Mouse (Mus musculus) small intestine, adult 2 months (tissue): ENCODE measurements at regions not wholly inside any gene's neighbourhood (a gene's known extent, or its start where the extent isn't known, plus 50 kb on each side); places are given as distances from the start of the nearest gene placed in this dataset.

Experiments used
- CTCF ChIP-seq: fragments of 200-500 bp; IDR thresholded peaks from 2 replicates; pipeline ENCODE4 v1.5.1; 2012; ENCODE audit warnings: low read depth, mild to moderate bottlenecking, control low read depth, inconsistent platforms, low read length, moderate library complexity, mixed read lengths; ENCODE audit not compliant: insufficient replicate concordance, insufficient read length; ENCODE audit errors: extremely low read depth
- POLR2A ChIP-seq: fragments of 200-500 bp; IDR thresholded peaks from 2 replicates; pipeline ENCODE4 v1.6.1; 2012; ENCODE audit warnings: low read depth, mild to moderate bottlenecking, control low read depth, inconsistent platforms, low read length, moderate library complexity

- TF ChIP-seq CTCF (no peak), POLR2A (no peak)
Observed at GRCm38 (mm10) chr6:147954967-147955830, 91.9 kb upstream of the Far2 start.
